Mouse (Mus musculus): ENCODE measurements at regions not wholly inside any gene's neighbourhood (a gene's known extent, or its start where the extent isn't known, plus 50 kb on each side); places are given as distances from the start of the nearest gene placed in this dataset.

DNA sequence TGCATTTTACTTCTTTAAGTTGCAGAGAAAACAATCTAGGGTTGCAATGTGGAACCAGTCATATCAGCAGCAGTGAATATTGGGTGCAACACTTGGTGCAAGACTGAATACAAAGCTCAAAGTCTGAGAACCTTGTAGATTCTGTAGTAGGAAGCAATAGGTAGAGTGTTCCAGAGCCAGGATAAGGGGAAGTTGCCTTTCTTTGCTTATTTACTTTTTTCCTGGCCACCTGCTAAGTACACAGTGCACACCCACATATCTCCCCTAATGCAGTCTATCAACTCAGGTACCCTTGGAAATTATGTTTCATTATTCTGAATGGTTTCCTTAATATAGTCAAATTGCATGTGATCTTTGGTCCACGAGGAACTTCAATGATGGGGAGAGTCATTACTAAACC, 464.9 kb downstream of the Inhba start:
- no peak for TF ChIP-seq POLR2A (IDR thresholded peaks at IDR 0.05; ENCODE audit: borderline replicate concordance, extremely low read depth, low read depth, low read length)
- no peak for TF ChIP-seq CTCF (IDR thresholded peaks at IDR 0.05; ENCODE audit: insufficient read depth, low read length)

All from lung, adult 2 months (tissue).